Mouse (Mus musculus): Measurements from ENCODE around the gene Cntn4.
"Not testable (repeated sequence)": the region's sequence is repeated elsewhere in the genome, so short reads cannot be mapped to it uniquely, and the experiment has no call there.

Cntn4 gene

DNA sequence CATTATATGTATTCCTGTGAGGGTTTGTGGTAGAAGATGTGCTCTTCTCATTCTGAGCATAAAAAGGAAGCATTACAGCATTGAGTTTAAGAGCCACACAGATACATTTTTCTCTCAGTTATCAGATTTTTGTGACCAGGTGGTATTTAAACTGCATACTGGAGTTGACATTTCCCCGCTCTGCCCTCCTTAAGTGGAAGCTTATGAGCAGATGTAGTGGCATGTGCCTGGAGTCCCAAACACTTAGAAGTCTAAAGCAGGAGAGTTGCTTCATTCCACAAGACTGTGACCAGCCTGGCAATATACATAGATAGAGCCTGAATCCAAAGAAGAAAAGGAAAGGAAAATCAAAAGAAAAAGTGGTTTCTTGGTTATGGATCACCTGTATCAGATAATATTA is 655.5 kb downstream of the Cntn4 start:
- no peak for DNase-seq

- no peak for DNase-seq
These were observed 657.6 kb downstream of the Cntn4 start for GRCm38 (mm10) chr6:106335066-106335465.

GRCm38 (mm10) chr6:106336805-106337204 is 659.3 kb downstream of the Cntn4 start:
- DNase-seq, result no peak

DNA sequence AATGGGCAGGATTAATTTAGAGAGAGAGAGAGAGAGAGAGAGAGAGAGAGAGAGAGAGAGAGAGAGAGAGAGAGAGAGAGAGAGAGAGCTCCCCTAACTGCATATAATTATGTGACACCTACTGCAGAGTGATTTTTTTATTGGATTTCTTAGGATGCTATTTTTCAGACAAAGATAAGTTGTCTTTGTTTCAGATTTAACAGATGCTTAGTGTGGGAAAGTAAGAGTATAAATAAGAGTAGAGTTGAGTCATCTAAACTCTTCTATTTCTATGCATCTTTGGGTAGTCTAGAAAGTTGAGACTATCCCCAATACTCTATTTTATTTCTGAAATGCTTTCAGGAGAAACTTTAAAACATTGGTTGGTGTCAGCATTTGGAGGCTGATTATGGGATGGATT is 660.4 kb downstream of the Cntn4 start:
- no peak for DNase-seq

DNA sequence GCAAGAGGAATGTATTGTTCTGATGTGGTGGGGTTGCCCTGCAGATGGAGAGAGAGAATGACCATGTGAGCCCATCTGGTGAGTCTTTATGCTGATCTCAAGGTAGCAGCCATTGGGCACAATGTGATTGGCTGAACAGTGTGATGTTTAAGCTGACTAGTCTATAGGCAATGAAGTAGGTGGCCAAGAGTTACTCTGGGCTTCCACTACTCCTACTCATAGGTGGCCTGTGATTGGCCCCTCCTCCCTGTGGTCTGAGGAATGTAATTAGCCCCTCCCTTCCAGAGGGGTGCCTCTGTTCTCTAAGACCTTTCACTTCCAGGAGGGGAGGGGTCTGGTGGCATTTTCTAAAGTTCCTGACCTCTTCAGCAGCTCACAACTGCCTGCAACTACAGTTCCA is 663.7 kb downstream of the Cntn4 start:
- no peak for DNase-seq

GRCm38 (mm10) chr6:106350072-106350471 is 672.6 kb downstream of the Cntn4 start:
- no peak for DNase-seq

- DNase-seq, result no peak
These were observed 673.9 kb downstream of the Cntn4 start for GRCm38 (mm10) chr6:106351389-106351788.

- not testable (repeated sequence) for DNase-seq
These were observed 681.3 kb downstream of the Cntn4 start for GRCm38 (mm10) chr6:106358801-106359200.

DNA sequence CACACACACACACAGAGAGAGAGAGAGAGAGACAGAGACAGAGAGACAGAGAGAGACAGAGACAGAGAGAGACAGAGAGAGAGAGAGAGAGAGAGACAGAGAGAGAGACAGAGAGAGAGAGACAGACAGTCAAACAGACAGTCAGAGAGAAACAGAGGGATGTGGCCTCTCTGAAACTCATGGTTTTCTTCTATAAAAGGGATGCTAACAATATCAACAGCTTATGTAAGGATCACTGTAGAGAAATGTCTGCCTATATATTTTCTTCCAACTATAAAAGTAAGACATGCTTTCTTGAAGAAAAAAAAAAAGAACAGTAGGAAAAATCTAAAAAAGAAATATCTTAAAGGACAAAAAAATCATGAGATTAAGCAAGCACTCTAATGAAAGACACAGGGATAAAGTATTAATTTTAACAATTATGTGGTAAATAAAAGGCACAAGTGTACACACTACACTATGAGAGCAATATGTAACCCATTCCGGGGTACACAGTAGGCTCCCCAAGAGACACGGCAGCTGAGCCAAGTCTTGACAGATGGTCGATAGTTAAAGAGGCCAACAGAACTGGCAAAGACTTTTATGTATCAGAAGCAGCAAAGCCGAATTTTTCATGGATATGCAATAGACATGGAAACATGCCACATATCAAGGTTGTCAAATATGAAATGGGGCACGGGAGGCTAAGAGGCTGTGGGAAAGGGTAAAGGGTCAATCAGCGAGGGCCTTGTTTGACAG is 704.0 kb downstream of the Cntn4 start:
- no peak for DNase-seq

DNA sequence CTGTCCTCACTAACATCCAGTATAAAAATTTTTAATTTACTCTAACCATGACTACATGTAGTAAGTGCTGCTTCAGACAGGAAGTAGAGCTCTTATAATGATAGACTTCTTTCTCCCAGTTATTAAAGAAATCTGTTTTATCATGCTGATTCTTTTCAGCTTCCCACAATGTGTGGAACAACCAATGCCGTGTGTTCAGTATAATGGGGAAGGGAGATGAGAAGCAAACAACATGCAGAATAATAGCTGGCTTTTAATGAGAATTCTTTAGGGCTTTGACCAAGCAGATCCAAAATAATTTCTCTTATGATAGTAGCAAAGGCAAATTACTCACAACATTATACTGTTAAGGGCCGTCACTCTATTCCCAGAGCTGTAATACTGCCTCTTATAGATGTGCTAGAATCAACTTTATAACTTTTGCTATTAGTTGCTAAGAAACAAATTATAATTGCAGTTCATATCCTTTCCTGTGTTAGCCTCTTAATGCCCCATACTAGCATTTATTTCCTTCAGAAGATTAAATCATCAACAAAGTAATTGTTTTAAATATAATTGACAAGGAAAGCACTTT is 710.5 kb downstream of the Cntn4 start:
- DNase-seq, result no peak

DNA sequence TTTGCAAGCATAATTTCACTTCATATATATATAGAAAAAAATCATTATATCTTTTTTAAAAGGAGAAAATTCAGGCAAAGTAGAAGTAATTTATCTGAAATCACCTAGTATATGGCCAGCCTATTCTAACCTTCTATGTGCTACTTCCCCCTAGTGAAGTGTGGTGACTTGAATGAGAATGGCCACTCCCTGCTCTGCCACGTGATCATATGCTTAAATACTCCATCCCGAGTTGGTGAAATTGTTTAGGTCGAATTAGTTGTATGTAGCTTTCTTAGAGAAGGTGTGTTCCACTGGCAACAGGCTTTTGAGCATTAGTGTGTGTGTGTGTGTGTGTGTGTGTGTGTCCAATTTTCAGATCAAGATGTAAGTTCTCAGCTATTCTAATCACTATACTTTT is 730.6 kb downstream of the Cntn4 start:
- DNase-seq, result no peak

DNA sequence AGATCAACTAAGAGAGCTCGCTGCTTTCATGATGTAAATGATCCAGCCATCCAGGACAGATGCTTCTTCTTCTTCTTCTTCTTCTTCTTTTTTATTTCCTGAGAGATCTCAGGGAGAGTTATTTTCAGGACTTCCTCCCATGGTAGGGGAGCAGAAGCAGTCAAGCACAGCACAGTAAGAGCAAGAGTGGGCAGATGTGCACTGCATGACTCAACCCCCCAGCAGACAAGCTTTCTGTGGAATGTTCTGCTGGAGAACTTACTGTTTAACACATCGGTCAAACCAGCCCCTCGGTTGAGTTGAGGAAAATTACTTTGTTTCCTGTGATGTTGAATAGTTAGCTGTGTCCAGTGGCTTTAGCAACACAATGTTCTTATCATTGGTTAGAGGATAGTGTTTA is 731.2 kb downstream of the Cntn4 start:
- no peak for DNase-seq

- DNase-seq, result no peak
These were observed 745.5 kb downstream of the Cntn4 start for GRCm38 (mm10) chr6:106422947-106423346.

DNA sequence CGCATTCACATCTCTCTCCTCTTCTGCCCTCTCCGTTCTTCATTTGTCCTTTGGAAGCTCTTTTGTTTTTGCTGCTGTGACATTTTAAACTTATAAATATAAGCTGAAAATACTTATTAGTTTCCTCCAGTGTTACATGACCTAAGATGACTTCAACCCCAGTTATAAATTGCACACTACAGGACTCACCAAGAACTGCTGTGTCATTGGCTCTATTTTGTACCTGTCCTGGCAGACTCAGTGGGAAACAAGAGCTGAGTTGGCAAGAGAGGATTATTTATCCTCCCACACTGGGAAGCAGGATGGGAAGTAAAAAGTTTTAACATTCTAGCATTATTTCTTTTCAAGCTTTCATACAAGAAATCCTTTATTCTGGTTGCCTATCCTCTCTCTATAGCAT is 746.0 kb downstream of the Cntn4 start:
- no peak for DNase-seq

DNA sequence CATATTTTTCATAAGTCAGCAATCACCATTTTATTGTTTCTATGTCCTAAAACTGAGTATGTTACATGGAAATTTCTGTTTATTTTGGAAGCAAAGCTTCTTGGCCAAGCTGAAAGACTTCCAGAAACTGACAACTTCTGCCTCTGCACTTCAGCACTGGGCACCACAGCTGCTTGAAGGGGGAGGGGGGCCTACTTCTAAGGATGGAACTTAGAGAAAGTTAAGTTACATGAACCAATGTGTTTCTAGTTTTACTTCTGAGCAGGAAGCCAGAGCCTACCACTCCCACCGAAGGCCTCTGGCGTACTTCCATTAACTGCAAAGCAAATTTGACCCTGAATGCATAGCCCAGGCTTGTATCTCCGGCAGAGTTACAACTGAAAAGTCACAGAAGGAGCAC is 749.2 kb downstream of the Cntn4 start:
- no peak for DNase-seq

GRCm38 (mm10) chr6:106431466-106431865 is 754.0 kb downstream of the Cntn4 start:
- no peak for DNase-seq

GRCm38 (mm10) chr6:106440786-106441185 is 763.3 kb downstream of the Cntn4 start:
- DNase-seq, result no peak

DNA sequence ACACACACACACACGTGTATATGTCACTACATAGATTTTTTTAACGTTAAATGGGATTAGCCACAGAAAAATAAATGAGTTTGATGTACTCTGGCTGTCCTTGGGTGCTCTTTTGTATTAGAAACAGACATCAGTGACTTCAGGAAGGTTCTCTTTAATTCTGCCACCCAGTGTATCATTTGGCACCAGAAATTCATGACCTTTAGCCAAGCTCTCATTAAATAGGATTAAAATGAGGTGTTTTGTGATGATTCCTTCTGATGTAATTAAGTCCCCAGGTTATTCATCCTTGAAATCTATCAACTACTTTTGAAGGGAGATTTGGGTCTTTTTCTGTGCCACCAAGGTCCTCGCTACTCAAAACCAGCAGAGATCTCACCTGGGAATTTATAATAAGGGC is 763.8 kb downstream of the Cntn4 start:
- no peak for DNase-seq

DNA sequence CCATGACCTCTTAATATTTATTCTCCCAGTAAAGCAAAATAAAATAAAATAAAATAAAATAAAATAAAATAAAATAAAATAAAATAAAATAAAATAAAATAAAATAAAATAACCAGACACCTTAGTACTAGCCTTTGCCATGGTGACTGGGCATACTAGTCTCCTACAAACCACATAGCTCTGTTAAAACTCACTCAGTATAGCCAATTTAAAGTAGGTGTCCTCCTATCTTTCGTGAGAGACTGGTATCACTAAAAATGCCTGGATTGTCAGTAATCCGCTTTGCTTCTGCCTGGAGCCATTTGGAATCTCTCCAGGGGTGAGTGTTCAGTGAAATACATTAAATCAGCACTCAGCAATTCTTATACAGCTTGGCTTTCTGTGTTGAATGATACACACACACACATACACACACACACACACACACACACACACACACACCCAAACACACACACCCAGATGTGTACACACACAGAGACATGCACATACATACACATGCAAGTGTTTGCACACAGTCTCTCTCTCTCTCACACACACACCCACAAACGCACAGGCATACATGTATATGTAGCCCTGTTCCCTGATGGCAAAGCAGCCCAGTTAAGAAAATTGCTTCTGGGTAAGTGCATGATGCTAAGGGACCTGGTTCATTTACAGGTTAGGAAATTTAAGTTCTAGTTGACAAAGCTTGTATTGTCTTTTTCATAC is 776.8 kb downstream of the Cntn4 start:
- no peak for DNase-seq

DNA sequence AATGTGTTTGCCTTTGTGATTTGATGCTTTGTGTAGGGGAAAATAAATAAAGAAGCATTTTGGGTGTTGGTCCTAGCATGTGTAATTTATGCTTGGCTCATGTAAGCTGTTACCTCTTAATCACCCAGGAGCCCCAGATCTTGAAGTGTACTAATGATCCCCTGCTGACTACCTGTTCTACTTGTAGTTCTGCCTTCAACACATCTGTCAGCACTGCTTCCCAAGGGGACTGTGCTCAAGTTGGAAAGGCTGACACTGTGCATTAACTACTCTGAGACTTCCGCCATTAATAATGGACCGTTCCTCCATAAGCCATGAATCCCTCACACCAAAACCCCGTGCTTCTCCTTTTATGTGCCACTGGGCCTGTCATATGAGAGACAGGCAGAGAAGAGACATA is 778.2 kb downstream of the Cntn4 start:
- no peak for DNase-seq

DNA sequence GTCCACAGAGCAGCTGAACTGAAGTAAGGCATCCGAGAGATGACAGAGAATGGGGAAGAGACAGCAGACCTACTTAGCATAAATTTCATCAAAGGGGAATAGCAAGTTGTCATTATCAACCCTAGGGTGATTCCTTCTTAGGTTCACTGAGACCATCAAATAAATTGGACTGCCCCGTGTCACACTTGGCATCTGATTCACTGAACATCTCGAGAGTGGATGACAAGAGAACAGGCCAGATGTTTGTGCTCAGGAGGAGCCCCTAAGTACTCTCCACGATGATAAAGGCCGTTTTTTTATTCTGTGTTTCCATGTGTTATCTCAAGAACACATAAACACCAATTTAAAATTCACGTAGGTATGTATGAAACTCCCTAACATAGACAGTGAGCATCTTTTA is 780.7 kb downstream of the Cntn4 start:
- DNase-seq, result no peak

GRCm38 (mm10) chr6:106462403-106462802 is 784.9 kb downstream of the Cntn4 start:
- DNase-seq, result no peak

GRCm38 (mm10) chr6:106463857-106464256 is 786.4 kb downstream of the Cntn4 start:
- DNase-seq, result no peak

GRCm38 (mm10) chr6:106465766-106466165 is 788.3 kb downstream of the Cntn4 start:
- DNase-seq, result no peak

Data from kidney, postnatal 25 days (tissue).